Comparison of ENCODE assay signal across 8 mouse cellular contexts in the genomic region with DNA sequence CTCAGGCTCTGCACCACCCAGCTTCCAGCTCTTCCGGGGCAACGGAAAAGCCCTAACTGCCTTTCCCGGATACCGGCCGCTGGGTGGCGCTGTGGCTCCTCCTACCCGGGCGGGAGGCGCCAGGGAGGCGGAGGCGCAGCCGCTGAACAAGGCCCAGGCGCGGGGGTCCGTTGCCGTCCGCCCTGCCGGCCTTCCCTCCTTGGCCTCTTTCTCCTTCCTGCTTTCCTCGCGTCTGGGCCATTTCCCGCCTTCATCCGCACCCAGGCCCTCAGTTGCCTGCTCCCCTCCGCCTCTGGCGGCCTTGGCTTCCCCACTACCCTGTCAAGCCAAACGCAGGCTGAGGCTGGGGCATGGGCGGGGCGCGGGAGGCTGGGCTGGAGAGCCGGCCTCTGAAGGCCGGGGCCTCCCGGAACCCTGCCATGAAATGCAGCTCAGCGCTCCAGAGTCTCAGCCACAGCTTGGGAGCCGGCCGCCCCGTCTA. TPM values are rescaled to one million over a fixed set of nuclear protein-coding genes. Genes with fewer than 3 reads are reported as not detected.
DNase-seq lines count a peak whose midpoint lies in the region; ATAC-seq and TF ChIP-seq lines count a peak whose summit lies in the region.

No protein-coding gene starts in this region.

- intact Hi-C loops in gastrocnemius, adult 2 months (cut with DNase I) = loop anchor here (1.0 to 5.0 kb wide), 3 partner anchors 124 to 627 kb away; partner anchors contain the start of gene Eda
- intact Hi-C loops in left cerebral cortex, adult 2 months (cut with DNase I) = loop anchor here (2.0 kb wide), 1 partner anchor 122 kb away; the partner anchor contains the start of gene Eda

- peak; percentile 78 for TF ChIP-seq CTCF in gastrocnemius, adult 2 months (IDR thresholded peaks at IDR 0.05)
- TF ChIP-seq CTCF in left cerebral cortex, adult 2 months (IDR thresholded peaks at IDR 0.05) = peak; percentile 60

- ATAC-seq in hindbrain, embryonic 14.5 days (ENCODE audit: low FRiP score) = peak; percentile 75
- ATAC-seq in megakaryocyte, adult 5-6 weeks (ENCODE audit: poor library complexity, severe bottlenecking) = peak; percentile 72

- H3K9ac ChIP-seq in hindbrain, embryonic 14.5 days = peak overlapping the region; percentile 39; the same call in 1 of the 2 replicates

- peak overlapping the region; percentile 70 for H3K4me3 ChIP-seq in gastrocnemius, adult 2 months
- peak overlapping the region; percentile 22 for H3K4me3 ChIP-seq in hindbrain, embryonic 14.5 days (replicated peaks; ENCODE audit: low read length)
- peak overlapping the region; percentile 1; the same call in 1 of the 2 replicates for H3K4me3 ChIP-seq in left cerebral cortex, adult 2 months

- DNase-seq in R1 (ENCODE audit: low read depth, low spot score) = peak; percentile 60
- DNase-seq in cerebellum, postnatal 10 days = peak; percentile 82 to 85
- DNase-seq in gastrocnemius, adult 2 months = peak; percentile 86
- DNase-seq in hindbrain, embryonic 14.5 days (ENCODE audit: low spot score) = peak; percentile 56
- DNase-seq in left cerebral cortex, adult 2 months (ENCODE audit: extremely low spot score in 1 of 2, low spot score in 2 of 2) = peak; percentile 24 to 43
- peak; percentile 56 for DNase-seq in right cerebral cortex, postnatal 14 days
- peak; percentile 72 for DNase-seq in urinary bladder, postnatal 25 days (ENCODE audit: low spot score)

- H3K36me3 ChIP-seq in hindbrain, embryonic 14.5 days (replicated peaks; ENCODE audit: control insufficient read depth, insufficient read depth) = no peaks in the 10 kb centered on the region

- WGBS in hindbrain, embryonic 14.5 days = 12% methylated on average over 35 of the region's 35 CpGs

- no peaks in the 10 kb centered on the region for H3K9me3 ChIP-seq in hindbrain, embryonic 14.5 days (ENCODE audit: control insufficient read depth, low read length)

- peaks cover 29% of the 10 kb centered on the region; the same call in 1 of the 2 replicates for H3K27me3 ChIP-seq in hindbrain, embryonic 14.5 days (ENCODE audit: control insufficient read depth, insufficient read depth, low read length)

- H3K4me1 ChIP-seq in hindbrain, embryonic 14.5 days (replicated peaks; ENCODE audit: control insufficient read depth, insufficient read depth, low read length) = no peaks in the 10 kb centered on the region

- H3K4me2 ChIP-seq in hindbrain, embryonic 14.5 days (replicated peaks) = peak overlapping the region; percentile 40

- peak overlapping the region; percentile 72 for H3K27ac ChIP-seq in gastrocnemius, adult 2 months
- no peak overlapping the region for H3K27ac ChIP-seq in hindbrain, embryonic 14.5 days
- H3K27ac ChIP-seq in left cerebral cortex, adult 2 months = no peak overlapping the region

RNA-seq across cellular contexts. Expression of gene Tmem28, which starts 32.5 kb away (rescaled TPM):
- under 1 TPM; 0.13 to 0.17 TPM for total RNA-seq in gastrocnemius, adult 2 months (2021)
- polyA plus RNA-seq in hindbrain, embryonic 14.5 days (2014; fragmentation: Nextera tagmentation; extraction: Ambion mirVana) = 2.1 and 2.4 TPM in 2 replicates
- 10 to 100 TPM; 18.4 to 22.4 TPM for total RNA-seq in left cerebral cortex, adult 2 months (2021)
- not detected in 2 replicates for total RNA-seq in megakaryocyte, adult 5-6 weeks (2015)
- total RNA-seq in megakaryocyte, adult 5-6 weeks (2017) = not detected in 2 replicates

Comparison
In these comparisons a context has a peak if more than half of its experiments do, and no peak if none do; other contexts are left out.
1. DNase-seq: peak in every context shown above with its lines; median percentile 86 in gastrocnemius, adult 2 months; 84 in cerebellum, postnatal 10 days; 72 in urinary bladder, postnatal 25 days; 60 in R1; 56 in hindbrain, embryonic 14.5 days; 56 in right cerebral cortex, postnatal 14 days; 34 in left cerebral cortex, adult 2 months.
2. H3K4me3 ChIP-seq: peak in every context shown above with its lines; median percentile 70 in gastrocnemius, adult 2 months; 22 in hindbrain, embryonic 14.5 days; 1 in left cerebral cortex, adult 2 months.
3. RNA of gene Tmem28, which starts 32.5 kb away (total RNA-seq): 18.4 to 22.4 TPM in left cerebral cortex, adult 2 months; 0.13 to 0.17 TPM in gastrocnemius, adult 2 months and not detected in megakaryocyte, adult 5-6 weeks; every median in the first group is over 10 times any median in the second.